Mouse (Mus musculus) neural tube, embryonic 11.5 days (tissue): Measurements from ENCODE around the gene Bcl2l10. TPM values are rescaled to one million over a fixed set of nuclear protein-coding genes. Genes with fewer than 3 reads are reported as not detected.

Source experiments
- ATAC-seq: fragments of 200-750 bp; cut with Nextera tagmentation; 2 replicates; pipeline ENCODE4 v1.8.0; 2017; ENCODE audit warnings: moderate number of reproducible peaks, mild to moderate bottlenecking, moderate TSS enrichment, moderate library complexity; ENCODE audit not compliant: insufficient read depth, low FRiP score, low TSS enrichment
- DNase-seq: peaks from one replicate; pipeline ENCODE4 v3.0.0-alpha.2; 2015; ENCODE audit warnings: low spot score
- H3K27ac ChIP-seq: fragments of 300-500 bp; sonication (generic); 2 replicates; pipeline ENCODE4 v1.5.1; 2014; ENCODE audit warnings: low read depth, mild to moderate bottlenecking, low read length
- H3K27me3 ChIP-seq: fragments of 300-500 bp; sonication (generic); 2 replicates; pipeline ENCODE4 v1.6.1; 2014; ENCODE audit warnings: mild to moderate bottlenecking, low read length, mixed read lengths; ENCODE audit not compliant: control insufficient read depth, insufficient read depth
- H3K36me3 ChIP-seq: fragments of 300-500 bp; sonication (generic); 2 replicates; pipeline ENCODE4 v1.6.1; 2014; ENCODE audit warnings: mild to moderate bottlenecking, low read length, moderate library complexity, mixed read lengths; ENCODE audit not compliant: control insufficient read depth, insufficient read depth
- H3K4me1 ChIP-seq: fragments of 300-500 bp; sonication (generic); 2 replicates; pipeline ENCODE4 v1.6.1; 2014; ENCODE audit warnings: low read length, mixed read lengths; ENCODE audit not compliant: control insufficient read depth, insufficient read depth
- H3K4me2 ChIP-seq: fragments of 300-500 bp; sonication (generic); 2 replicates; pipeline ENCODE4 v1.6.1; 2014; ENCODE audit warnings: low read depth, mild to moderate bottlenecking, moderate library complexity
- H3K4me3 ChIP-seq: fragments of 300-500 bp; sonication (generic); 2 replicates; pipeline ENCODE4 v1.5.1; 2014; ENCODE audit warnings: low read depth, low read length
- H3K9ac ChIP-seq: fragments of 300-500 bp; sonication (generic); 2 replicates; pipeline ENCODE4 v1.6.1; 2014; ENCODE audit warnings: mild to moderate bottlenecking, low read length
- H3K9me3 ChIP-seq: fragments of 300-500 bp; sonication (generic); 2 replicates; pipeline ENCODE4 v1.6.1; 2016; ENCODE audit warnings: low read length; ENCODE audit not compliant: control insufficient read depth
- WGBS: fragments of 180-500 bp; shearing (Covaris S2); extraction: QIAGEN DNeasy Blood & Tissue Kit; methylation state at CpG from one replicate; pipeline ENCODE4 v1.1.7; 2014; 5-methylcytosine and 5-hydroxymethylcytosine counted together
- polyA plus RNA-seq: library from polyadenylated mRNA; unstranded; fragments of >200 nt; fragmentation: Nextera tagmentation; extraction: Ambion mirVana; gene quantifications from 2 replicates; pipeline ENCODE4 v1.2.1, GENCODE M21; 2014

Gene Bcl2l10
- polyA plus RNA-seq, 1 experiment from 2014 or later, result not detected

GRCm38 (mm10) chr9:75328047-75328446 is 19.5 kb upstream of the Bcl2l10 start:
- Histone ChIP-seq H3K9me3 (no peaks in the 10 kb centered on the region), H3K4me3 (no peak overlapping the region), H3K4me1 (no peaks in the 10 kb centered on the region), H3K4me2 (no peak overlapping the region), H3K36me3 (no peaks in the 10 kb centered on the region), H3K27me3 (no peaks in the 10 kb centered on the region), H3K9ac (no peak overlapping the region), H3K27ac (no peak overlapping the region)
- no peak for ATAC-seq
- 95% methylated on average over 3 of the region's 3 CpGs for WGBS
- DNase-seq, result no peak

GRCm38 (mm10) chr9:75330821-75331220 is 16.7 kb upstream of the Bcl2l10 start:
- 81% methylated on average over 8 of the region's 8 CpGs for WGBS
- Histone ChIP-seq H3K36me3 (no peaks in the 10 kb centered on the region), H3K4me3 (no peak overlapping the region), H3K4me1 (no peaks in the 10 kb centered on the region), H3K4me2 (no peak overlapping the region), H3K27me3 (no peaks in the 10 kb centered on the region), H3K27ac (no peak overlapping the region), H3K9me3 (no peaks in the 10 kb centered on the region), H3K9ac (no peak overlapping the region)
- ATAC-seq (no peak), DNase-seq (no peak)

GRCm38 (mm10) chr9:75334440-75334839 is 13.1 kb upstream of the Bcl2l10 start:
- WGBS, result 79% methylated on average over 4 of the region's 4 CpGs
- no peak overlapping the region for H3K4me2 ChIP-seq
- H3K27ac ChIP-seq, result no peak overlapping the region
- DNase-seq (no peak), ATAC-seq (no peak)
- no peaks in the 10 kb centered on the region for H3K9me3 ChIP-seq
- H3K4me1 ChIP-seq, result no peaks in the 10 kb centered on the region
- H3K27me3 ChIP-seq, result no peaks in the 10 kb centered on the region
- peaks cover 5% of the 10 kb centered on the region for H3K36me3 ChIP-seq
- no peak overlapping the region for H3K9ac ChIP-seq
- no peak overlapping the region for H3K4me3 ChIP-seq

GRCm38 (mm10) chr9:75338016-75338415 is 9.5 kb upstream of the Bcl2l10 start:
- no peaks in the 10 kb centered on the region for H3K4me1 ChIP-seq
- ATAC-seq (no peak), DNase-seq (no peak)
- no peak overlapping the region for H3K4me2 ChIP-seq
- no peak overlapping the region for H3K27ac ChIP-seq
- H3K36me3 ChIP-seq, result peaks cover 5% of the 10 kb centered on the region
- no peaks in the 10 kb centered on the region for H3K9me3 ChIP-seq
- 90% methylated on average over 6 of the region's 6 CpGs for WGBS
- H3K27me3 ChIP-seq, result no peaks in the 10 kb centered on the region
- no peak overlapping the region for H3K9ac ChIP-seq
- H3K4me3 ChIP-seq, result no peak overlapping the region

- ATAC-seq, result no peak
- no peak for DNase-seq
- no peaks in the 10 kb centered on the region for H3K27me3 ChIP-seq
- no peaks in the 10 kb centered on the region for H3K4me1 ChIP-seq
- H3K36me3 ChIP-seq, result peaks cover 2% of the 10 kb centered on the region
- H3K9me3 ChIP-seq, result no peaks in the 10 kb centered on the region
- H3K4me3 ChIP-seq, result no peak overlapping the region
- H3K4me2 ChIP-seq, result no peak overlapping the region
- no peak overlapping the region for H3K27ac ChIP-seq
- no peak overlapping the region for H3K9ac ChIP-seq
- WGBS, result 85% methylated on average over 4 of the region's 4 CpGs
Measured at GRCm38 (mm10) chr9:75342433-75342832, 5.1 kb upstream of the Bcl2l10 start.

GRCm38 (mm10) chr9:75348066-75348465 is 508 bp downstream of the Bcl2l10 start:
- Histone ChIP-seq H3K36me3 (no peaks in the 10 kb centered on the region), H3K9me3 (no peaks in the 10 kb centered on the region), H3K4me3 (no peak overlapping the region), H3K27me3 (no peaks in the 10 kb centered on the region), H3K27ac (no peak overlapping the region), H3K4me2 (no peak overlapping the region), H3K9ac (no peak overlapping the region), H3K4me1 (no peaks in the 10 kb centered on the region)
- 90% methylated on average over 17 of the region's 17 CpGs for WGBS
- ATAC-seq, result no peak
- DNase-seq, result no peak

- Histone ChIP-seq H3K4me1 (no peaks in the 10 kb centered on the region), H3K36me3 (no peaks in the 10 kb centered on the region)
- no peak for DNase-seq
Measured at GRCm38 (mm10) chr9:75348641-75349040, 1.1 kb downstream of the Bcl2l10 start.

GRCm38 (mm10) chr9:75353094-75353493 is 5.5 kb downstream of the Bcl2l10 start:
- ATAC-seq, result no peak
- Histone ChIP-seq H3K36me3 (no peaks in the 10 kb centered on the region), H3K4me1 (no peaks in the 10 kb centered on the region), H3K9me3 (no peaks in the 10 kb centered on the region), H3K4me2 (no peak overlapping the region), H3K27ac (no peak overlapping the region), H3K27me3 (no peaks in the 10 kb centered on the region), H3K9ac (no peak overlapping the region), H3K4me3 (no peak overlapping the region)
- no peak for DNase-seq
- WGBS, result 77% methylated on average over 8 of the region's 8 CpGs

More at GRCm38 (mm10) chr9:75348641-75349040, 1.1 kb downstream of the Bcl2l10 start:
- Histone ChIP-seq H3K9me3 (no peaks in the 10 kb centered on the region), H3K27me3 (no peaks in the 10 kb centered on the region), H3K9ac (no peak overlapping the region), H3K4me2 (no peak overlapping the region), H3K27ac (no peak overlapping the region), H3K4me3 (no peak overlapping the region)
- WGBS, result 86% methylated on average over 3 of the region's 3 CpGs
- no peak for ATAC-seq

- ATAC-seq, result no peak
- WGBS, result 89% methylated on average over 4 of the region's 4 CpGs
- Histone ChIP-seq H3K4me2 (no peak overlapping the region), H3K27ac (no peak overlapping the region), H3K27me3 (no peaks in the 10 kb centered on the region), H3K9ac (no peak overlapping the region), H3K4me1 (no peaks in the 10 kb centered on the region), H3K36me3 (no peaks in the 10 kb centered on the region), H3K9me3 (no peaks in the 10 kb centered on the region), H3K4me3 (no peak overlapping the region)
- DNase-seq, result no peak
Measured at GRCm38 (mm10) chr9:75355783-75356182, 8.2 kb downstream of the Bcl2l10 start.
